19 mouse cellular contexts compared by ENCODE assay signal in genomic region chr19:34521978-34522377, GRCm38 (mm10).
"Had no signal": no experiment of that assay in that cellular context is flagged by ENCODE, and none has a peak within 500 bp of the region (broad histone marks: within the 10 kb centered on the region; RNA-seq: fewer than 3 reads in every experiment).

No protein-coding gene starts in this region.

- H3K27me3 ChIP-seq: limb, embryonic 12.5 days; liver, embryonic 15.5 days; midbrain, embryonic 15.5 days; neural tube, embryonic 13.5 days had no signal

- H3K9me3 ChIP-seq: limb, embryonic 12.5 days; liver, embryonic 15.5 days; midbrain, embryonic 10.5 days; midbrain, embryonic 15.5 days; neural tube, embryonic 13.5 days had no signal

- H3K4me3 ChIP-seq: limb, embryonic 12.5 days; liver, embryonic 15.5 days; midbrain, embryonic 10.5 days; midbrain, embryonic 15.5 days; neural tube, embryonic 13.5 days had no signal

- H3K36me3 ChIP-seq: midbrain, embryonic 15.5 days; neural tube, embryonic 13.5 days had no signal

- DNase-seq: kidney, adult 8-10 months; kidney, postnatal 36 days; layer of hippocampus, adult 9-11 months; layer of hippocampus, postnatal 36 days; lung, embryonic 14.5 days; lung, postnatal 10 days; lung, postnatal 4 days; retina, postnatal 1 day; right cerebral cortex, postnatal 4 days; spleen, adult 18-20 months; thymus, adult 2 months; thymus, postnatal 25 days had no signal

- H3K4me2 ChIP-seq: limb, embryonic 12.5 days; liver, embryonic 11.5 days; liver, embryonic 15.5 days; lung, embryonic 14.5 days; midbrain, embryonic 15.5 days; neural tube, embryonic 13.5 days had no signal

- ATAC-seq: midbrain, embryonic 15.5 days had no signal

- H3K9ac ChIP-seq: limb, embryonic 12.5 days; liver, embryonic 15.5 days; lung, embryonic 14.5 days; midbrain, embryonic 15.5 days; neural tube, embryonic 13.5 days had no signal

- H3K27ac ChIP-seq: kidney, postnatal 0 days; limb, embryonic 12.5 days; liver, embryonic 15.5 days; midbrain, embryonic 10.5 days; midbrain, embryonic 15.5 days; neural tube, embryonic 13.5 days had no signal
